ENCODE assay signal across 35 mouse cellular contexts in genomic region chr13:95623042-95623441, GRCm38 (mm10).
"Had no signal": no experiment of that assay in that cellular context is flagged by ENCODE, and none has a peak within 500 bp of the region (broad histone marks: within the 10 kb centered on the region; RNA-seq: fewer than 3 reads in every experiment).

No protein-coding gene starts in this region.

- ATAC-seq: hindbrain, embryonic 16.5 days; hindbrain, postnatal 0 days; inflammation-experienced regulatory T-cells, adult 6 months; intestine, embryonic 15.5 days; intestine, embryonic 16.5 days; intestine, postnatal 0 days had no signal

- H3K36me3 ChIP-seq: heart, embryonic 10.5 days; heart, embryonic 12.5 days; heart, embryonic 15.5 days; hindbrain, embryonic 12.5 days; hindbrain, embryonic 13.5 days; hindbrain, embryonic 15.5 days; intestine, embryonic 15.5 days; kidney, embryonic 15.5 days had no signal

- H3K27ac ChIP-seq: heart, embryonic 13.5 days; heart, embryonic 15.5 days; hindbrain, embryonic 10.5 days; hindbrain, embryonic 12.5 days; hindbrain, embryonic 13.5 days; hindbrain, embryonic 14.5 days; hindbrain, embryonic 15.5 days; hindbrain, postnatal 0 days; intestine, embryonic 15.5 days; kidney, embryonic 15.5 days; kidney, postnatal 0 days; layer of hippocampus, adult 2 months had no signal

- H3K4me3 ChIP-seq: heart, embryonic 10.5 days; heart, embryonic 12.5 days; heart, embryonic 13.5 days; heart, embryonic 15.5 days; hindbrain, embryonic 10.5 days; hindbrain, embryonic 12.5 days; hindbrain, embryonic 13.5 days; hindbrain, embryonic 15.5 days; intestine, embryonic 15.5 days; kidney, embryonic 15.5 days; layer of hippocampus, adult 2 months had no signal

- DNase-seq: heart, postnatal 10 days; heart, postnatal 14 days; heart, postnatal 36 days; heart, postnatal 4 days; kidney, adult 11 months; kidney, adult 18-20 months; kidney, adult 2 months; kidney, adult 8-10 months; kidney, adult 9 months; kidney, postnatal 10 days; kidney, postnatal 14 days; kidney, postnatal 25 days; kidney, postnatal 36 days; kidney, postnatal 4 days; layer of hippocampus, adult 9-11 months; layer of hippocampus, postnatal 36 days had no signal

- H3K9ac ChIP-seq: heart, embryonic 12.5 days; heart, embryonic 13.5 days; heart, embryonic 15.5 days; hindbrain, embryonic 12.5 days; hindbrain, embryonic 13.5 days; hindbrain, embryonic 14.5 days; hindbrain, embryonic 15.5 days; intestine, embryonic 15.5 days; kidney, embryonic 15.5 days had no signal

- H3K27me3 ChIP-seq: heart, embryonic 12.5 days; heart, embryonic 13.5 days; heart, embryonic 15.5 days; hindbrain, embryonic 12.5 days; hindbrain, embryonic 13.5 days; hindbrain, embryonic 15.5 days; intestine, embryonic 15.5 days; kidney, embryonic 15.5 days had no signal

- H3K4me2 ChIP-seq: heart, embryonic 11.5 days; heart, embryonic 12.5 days; heart, embryonic 13.5 days; heart, embryonic 15.5 days; hindbrain, embryonic 12.5 days; hindbrain, embryonic 13.5 days; hindbrain, embryonic 14.5 days; hindbrain, embryonic 15.5 days; intestine, embryonic 15.5 days; kidney, embryonic 15.5 days had no signal

- H3K9me3 ChIP-seq: heart, embryonic 10.5 days; heart, embryonic 12.5 days; heart, embryonic 13.5 days; heart, embryonic 15.5 days; hindbrain, embryonic 10.5 days; hindbrain, embryonic 12.5 days; hindbrain, embryonic 13.5 days; hindbrain, embryonic 15.5 days; intestine, embryonic 15.5 days; kidney, embryonic 15.5 days had no signal
